8 mouse cellular contexts compared by ENCODE assay signal in the genomic region with DNA sequence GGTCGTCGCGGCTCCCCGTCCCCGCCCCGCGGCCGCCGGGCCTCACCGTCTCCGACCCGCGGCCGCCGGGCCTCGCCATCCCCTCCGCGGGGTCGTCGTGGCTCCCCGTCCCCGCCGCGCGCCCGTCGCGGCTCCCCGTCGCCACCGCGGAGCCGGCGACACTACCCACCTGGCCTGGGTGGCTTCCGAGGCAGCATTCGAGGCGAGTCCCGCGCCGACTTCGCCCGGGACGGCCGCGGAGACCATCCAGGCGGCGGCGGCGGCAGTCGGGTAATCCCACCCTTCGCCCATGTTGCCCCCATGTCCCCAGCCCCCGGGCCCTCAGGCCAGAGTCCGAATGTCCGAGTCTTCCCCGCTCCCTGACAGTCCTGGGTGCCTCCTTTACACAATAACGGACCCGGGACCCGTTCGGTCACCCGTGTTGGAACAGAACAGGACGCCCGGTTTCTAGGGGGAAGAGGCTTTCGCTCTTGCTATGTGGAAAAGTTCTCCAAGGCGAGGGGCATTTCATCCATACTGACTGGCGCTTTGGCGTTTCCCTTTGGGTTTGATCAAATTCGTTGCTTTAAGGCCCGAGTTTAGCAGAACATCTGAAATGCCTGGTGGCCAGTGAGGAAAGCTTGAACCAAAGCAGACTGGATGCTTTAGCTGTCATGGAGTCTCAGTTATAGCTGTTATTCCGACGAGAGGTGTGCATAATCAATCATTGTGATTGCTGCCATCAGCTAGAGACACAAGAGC. TPM values are rescaled to one million over a fixed set of nuclear protein-coding genes. Genes with fewer than 3 reads are reported as not detected.
DNase-seq lines count a peak whose midpoint lies in the region; ATAC-seq lines count a peak whose summit lies in the region.

No protein-coding gene starts in this region.

- H3K4me3 ChIP-seq in intestine, embryonic 15.5 days (replicated peaks) = peak overlapping the region; percentile 97
- peak overlapping the region; percentile 85 for H3K4me3 ChIP-seq in liver, embryonic 13.5 days (replicated peaks)
- peak overlapping the region; percentile 94 for H3K4me3 ChIP-seq in neural tube, embryonic 13.5 days

- peak; percentile 19 for DNase-seq in gastrocnemius, adult 18-20 months (ENCODE audit: low spot score)
- no peak for DNase-seq in gastrocnemius, adult 8-10 months (ENCODE audit: low spot score in 2 of 2)
- DNase-seq in c-Kit-positive CD71-positive TER-119-positive erythroid progenitor cells, embryonic 14.5 days (ENCODE audit: low spot score) = peak; percentile 22
- DNase-seq in forelimb bud, embryonic 11.5 days (ENCODE audit: low read depth, low spot score) = peak; percentile 14
- DNase-seq in liver, embryonic 13.5 days = peak; percentile 9
- DNase-seq in thymus, postnatal 0 days (ENCODE audit: low spot score) = peak; percentile 13

- H3K9ac ChIP-seq in intestine, embryonic 15.5 days = peak overlapping the region; percentile 96
- H3K9ac ChIP-seq in liver, embryonic 13.5 days = peak overlapping the region; percentile 91
- H3K9ac ChIP-seq in neural tube, embryonic 13.5 days = peak overlapping the region; percentile 97

- H3K4me2 ChIP-seq in intestine, embryonic 15.5 days (replicated peaks) = peak overlapping the region; percentile 81
- H3K4me2 ChIP-seq in liver, embryonic 13.5 days = peak overlapping the region; percentile 98
- H3K4me2 ChIP-seq in neural tube, embryonic 13.5 days = peak overlapping the region; percentile 83

- no peaks in the 10 kb centered on the region for H3K9me3 ChIP-seq in intestine, embryonic 15.5 days
- H3K9me3 ChIP-seq in liver, embryonic 13.5 days (replicated peaks) = no peaks in the 10 kb centered on the region
- H3K9me3 ChIP-seq in neural tube, embryonic 13.5 days = no peaks in the 10 kb centered on the region

- ATAC-seq in intestine, embryonic 15.5 days = no peak; the same call in 1 of the 2 replicates
- no peak for ATAC-seq in liver, embryonic 13.5 days (ENCODE audit: low read depth)
- ATAC-seq in neural tube, embryonic 13.5 days (ENCODE audit: low read depth) = peak; percentile 49

- H3K4me1 ChIP-seq in intestine, embryonic 15.5 days (replicated peaks) = peaks cover 7% of the 10 kb centered on the region
- peaks cover 27% of the 10 kb centered on the region for H3K4me1 ChIP-seq in liver, embryonic 13.5 days (replicated peaks)
- peaks cover 20% of the 10 kb centered on the region for H3K4me1 ChIP-seq in neural tube, embryonic 13.5 days (replicated peaks)

- under 1% methylated on average over 70 of the region's 70 CpGs for WGBS in intestine, embryonic 15.5 days
- WGBS in liver, embryonic 13.5 days (ENCODE audit: insufficient replicate concordance) = under 1% methylated on average over 70 of the region's 70 CpGs
- under 1% methylated on average over 67 of the region's 70 CpGs for WGBS in neural tube, embryonic 13.5 days

- 0 out of 2 replicates have a peak, but pooled peaks cover 2% of the 10 kb centered on the region for H3K36me3 ChIP-seq in intestine, embryonic 15.5 days
- H3K36me3 ChIP-seq in liver, embryonic 13.5 days = 0 out of 2 replicates have a peak, but pooled peaks cover 9% of the 10 kb centered on the region
- peaks cover 23% of the 10 kb centered on the region for H3K36me3 ChIP-seq in neural tube, embryonic 13.5 days

- H3K27ac ChIP-seq in intestine, embryonic 15.5 days = peak overlapping the region; percentile 86
- H3K27ac ChIP-seq in liver, embryonic 13.5 days = peak overlapping the region; percentile 69
- H3K27ac ChIP-seq in neural tube, embryonic 13.5 days (replicated peaks) = peak overlapping the region; percentile 94

- no peaks in the 10 kb centered on the region for H3K27me3 ChIP-seq in intestine, embryonic 15.5 days (replicated peaks)
- H3K27me3 ChIP-seq in liver, embryonic 13.5 days = peaks cover 18% of the 10 kb centered on the region
- H3K27me3 ChIP-seq in neural tube, embryonic 13.5 days = no peaks in the 10 kb centered on the region

RNA-seq across cellular contexts. Expression of a gene that starts 0.7 kb away (rescaled TPM):
- 10 to 100 TPM; 14.0 to 15.5 TPM for total RNA-seq in gastrocnemius, adult 18-20 months (2021)
- total RNA-seq in gastrocnemius, adult 8-10 months (2022) = 10 to 100 TPM; 12.4 to 15.7 (median 13.4) TPM
- 6.6 and 7.1 TPM in 2 replicates for polyA plus RNA-seq in intestine, embryonic 15.5 days (2015; fragmentation: Nextera tagmentation; extraction: Ambion mirVana)
- polyA plus RNA-seq in liver, embryonic 13.5 days (2015; fragmentation: Nextera tagmentation; extraction: Ambion mirVana) = 1.2 and 1.4 TPM in 2 replicates
- polyA plus RNA-seq in neural tube, embryonic 13.5 days (2015; fragmentation: Nextera tagmentation; extraction: Ambion mirVana) = 20.1 and 20.2 TPM in 2 replicates
- 5.4 and 5.6 TPM in 2 replicates for polyA plus RNA-seq in thymus, postnatal 0 days (2015; fragmentation: Nextera tagmentation; extraction: Ambion mirVana)

RNA-seq across cellular contexts. Expression of a gene that starts 44.5 kb away (rescaled TPM):
- under 1 TPM; 0.28 to 0.59 TPM for total RNA-seq in gastrocnemius, adult 18-20 months (2021)
- total RNA-seq in gastrocnemius, adult 8-10 months (2022) = 1 to 10 TPM in 1 of 4 experiments, under 1 TPM in 1, not detected in 2; 0.40 to 1.5 TPM
- polyA plus RNA-seq in intestine, embryonic 15.5 days (2015; fragmentation: Nextera tagmentation; extraction: Ambion mirVana) = 0.92 TPM in 1 of 2 replicates, not detected in the other
- not detected in 2 replicates for polyA plus RNA-seq in liver, embryonic 13.5 days (2015; fragmentation: Nextera tagmentation; extraction: Ambion mirVana)
- polyA plus RNA-seq in neural tube, embryonic 13.5 days (2015; fragmentation: Nextera tagmentation; extraction: Ambion mirVana) = 0.96 and 1.5 TPM in 2 replicates
- polyA plus RNA-seq in thymus, postnatal 0 days (2015; fragmentation: Nextera tagmentation; extraction: Ambion mirVana) = 294 and 308 TPM in 2 replicates

RNA-seq across cellular contexts. Expression of a gene that starts 54.0 kb away (rescaled TPM):
- under 1 TPM in 1 of 2 experiments, not detected in 1; 0.14 TPM for total RNA-seq in gastrocnemius, adult 18-20 months (2021)
- total RNA-seq in gastrocnemius, adult 8-10 months (2022) = not detected
- polyA plus RNA-seq in intestine, embryonic 15.5 days (2015; fragmentation: Nextera tagmentation; extraction: Ambion mirVana) = not detected in 2 replicates
- not detected in 2 replicates for polyA plus RNA-seq in liver, embryonic 13.5 days (2015; fragmentation: Nextera tagmentation; extraction: Ambion mirVana)
- not detected in 2 replicates for polyA plus RNA-seq in neural tube, embryonic 13.5 days (2015; fragmentation: Nextera tagmentation; extraction: Ambion mirVana)
- polyA plus RNA-seq in thymus, postnatal 0 days (2015; fragmentation: Nextera tagmentation; extraction: Ambion mirVana) = 6.4 and 9.4 TPM in 2 replicates

RNA-seq across cellular contexts. Expression of a gene that starts 56.1 kb away (rescaled TPM):
- total RNA-seq in gastrocnemius, adult 18-20 months (2021) = 1 to 10 TPM; 1.9 to 2.9 TPM
- total RNA-seq in gastrocnemius, adult 8-10 months (2022) = 1 to 10 TPM; 2.0 to 4.1 (median 2.4) TPM
- 6.3 and 7.4 TPM in 2 replicates for polyA plus RNA-seq in intestine, embryonic 15.5 days (2015; fragmentation: Nextera tagmentation; extraction: Ambion mirVana)
- 1.6 and 1.7 TPM in 2 replicates for polyA plus RNA-seq in liver, embryonic 13.5 days (2015; fragmentation: Nextera tagmentation; extraction: Ambion mirVana)
- polyA plus RNA-seq in neural tube, embryonic 13.5 days (2015; fragmentation: Nextera tagmentation; extraction: Ambion mirVana) = 8.1 and 9.2 TPM in 2 replicates
- polyA plus RNA-seq in thymus, postnatal 0 days (2015; fragmentation: Nextera tagmentation; extraction: Ambion mirVana) = 3.5 and 4.0 TPM in 2 replicates

Comparison
In these comparisons a context has a peak if more than half of its experiments do, and no peak if none do; other contexts are left out.
1. DNase-seq: peak in gastrocnemius, adult 18-20 months (single experiment), c-Kit-positive CD71-positive TER-119-positive erythroid progenitor cells, embryonic 14.5 days (single experiment), forelimb bud, embryonic 11.5 days (single experiment), liver, embryonic 13.5 days (single experiment) and thymus, postnatal 0 days (single experiment); none in gastrocnemius, adult 8-10 months (0 of 2).
2. RNA of a gene that starts 44.5 kb away (polyA plus RNA-seq): 294 to 308 TPM in thymus, postnatal 0 days; 0.96 to 1.5 TPM in neural tube, embryonic 13.5 days, 0.92 TPM in intestine, embryonic 15.5 days and not detected in liver, embryonic 13.5 days; every median in the first group is over 100 times any median in the second.
3. Peak in every context shown above with its lines, with median percentiles within 50 percentile points of each other: H3K27ac ChIP-seq, H3K4me2 ChIP-seq, H3K4me3 ChIP-seq and H3K9ac ChIP-seq.